In the genomic region with DNA sequence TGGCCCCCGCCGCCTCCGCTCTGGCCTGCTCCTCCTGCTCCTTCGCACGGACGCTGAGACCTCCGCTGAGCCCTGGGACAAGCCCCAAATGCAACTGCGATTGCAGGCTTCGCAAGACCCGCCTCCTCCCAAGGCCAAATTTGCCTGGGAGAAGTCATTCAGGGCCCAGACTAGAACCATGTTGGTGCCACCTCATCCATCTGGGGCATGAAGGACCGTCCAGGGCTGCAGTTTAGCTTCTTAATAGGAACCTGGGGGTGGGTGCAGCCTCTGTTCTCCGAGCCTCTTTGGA, we compare ENCODE assay signal across 12 mouse cellular contexts. TPM values are rescaled to one million over a fixed set of nuclear protein-coding genes. Genes with fewer than 3 reads are reported as not detected.
DNase-seq lines count a peak whose midpoint lies in the region; ATAC-seq lines count a peak whose summit lies in the region.
"Had no signal": no experiment of that assay in that cellular context is flagged by ENCODE, and none has a peak within 500 bp of the region (broad histone marks: within the 10 kb centered on the region; RNA-seq: fewer than 3 reads in every experiment).

No protein-coding gene starts in this region.

- peaks cover 100% of the 10 kb centered on the region for H3K27me3 ChIP-seq in heart, embryonic 10.5 days (ENCODE audit: insufficient read depth, poor library complexity, severe bottlenecking)
- peaks cover 100% of the 10 kb centered on the region for H3K27me3 ChIP-seq in midbrain, embryonic 13.5 days
- H3K27me3 ChIP-seq in midbrain, embryonic 16.5 days (ENCODE audit: control insufficient read depth, insufficient read depth, low read depth, low read length), result peaks cover 87% of the 10 kb centered on the region
- peaks cover 99% of the 10 kb centered on the region for H3K27me3 ChIP-seq in hindbrain, embryonic 15.5 days
- H3K27me3 ChIP-seq in neural tube, embryonic 15.5 days (replicated peaks), result peaks cover 98% of the 10 kb centered on the region

- peak overlapping the region; percentile 42; the same call in 1 of the 2 replicates for H3K27ac ChIP-seq in heart, embryonic 10.5 days
- H3K27ac ChIP-seq in midbrain, embryonic 13.5 days, result no peak overlapping the region
- no peak overlapping the region for H3K27ac ChIP-seq in midbrain, embryonic 16.5 days (ENCODE audit: low read length)
- H3K27ac ChIP-seq in hindbrain, embryonic 15.5 days (replicated peaks), result no peak overlapping the region
- no peak overlapping the region for H3K27ac ChIP-seq in neural tube, embryonic 15.5 days (replicated peaks)

- H3K4me1 ChIP-seq in heart, embryonic 10.5 days, result peaks cover 52% of the 10 kb centered on the region
- peaks cover 40% of the 10 kb centered on the region for H3K4me1 ChIP-seq in midbrain, embryonic 13.5 days (replicated peaks)
- H3K4me1 ChIP-seq in midbrain, embryonic 16.5 days (ENCODE audit: control insufficient read depth, insufficient read depth, low read length), result peaks cover 20% of the 10 kb centered on the region
- H3K4me1 ChIP-seq in hindbrain, embryonic 15.5 days (replicated peaks), result peaks cover 40% of the 10 kb centered on the region
- peaks cover 45% of the 10 kb centered on the region for H3K4me1 ChIP-seq in neural tube, embryonic 15.5 days

- peak overlapping the region; percentile 60 for H3K4me3 ChIP-seq in heart, embryonic 10.5 days
- H3K4me3 ChIP-seq in midbrain, embryonic 13.5 days (replicated peaks), result no peak overlapping the region; the same call in 1 of the 2 replicates
- H3K4me3 ChIP-seq in midbrain, embryonic 16.5 days (ENCODE audit: low read depth, low read length), result no peak overlapping the region
- H3K4me3 ChIP-seq in hindbrain, embryonic 15.5 days, result no peak overlapping the region
- H3K4me3 ChIP-seq in neural tube, embryonic 15.5 days (replicated peaks), result no peak overlapping the region

- H3K36me3 ChIP-seq in heart, embryonic 10.5 days, result no peaks in the 10 kb centered on the region
- no peaks in the 10 kb centered on the region for H3K36me3 ChIP-seq in midbrain, embryonic 13.5 days
- no peaks in the 10 kb centered on the region for H3K36me3 ChIP-seq in midbrain, embryonic 16.5 days (ENCODE audit: control insufficient read depth, insufficient read depth, low read length)
- H3K36me3 ChIP-seq in hindbrain, embryonic 15.5 days, result no peaks in the 10 kb centered on the region
- no peaks in the 10 kb centered on the region for H3K36me3 ChIP-seq in neural tube, embryonic 15.5 days

- DNase-seq in heart, embryonic 10.5 days (ENCODE audit: low spot score), result no peak
- DNase-seq in heart, adult 8-10 months (ENCODE audit: low spot score), result no peak
- DNase-seq in gastrocnemius, adult 8-10 months (ENCODE audit: low spot score in 2 of 2), result no peak
- DNase-seq: thymus, postnatal 36 days had no signal

- H3K4me2 ChIP-seq in midbrain, embryonic 13.5 days (replicated peaks), result peak overlapping the region; percentile 31
- no peak overlapping the region for H3K4me2 ChIP-seq in midbrain, embryonic 16.5 days (ENCODE audit: low read length)
- H3K4me2 ChIP-seq in hindbrain, embryonic 15.5 days, result peak overlapping the region; percentile 14; the same call in 1 of the 2 replicates
- peak overlapping the region; percentile 20 for H3K4me2 ChIP-seq in neural tube, embryonic 15.5 days

- H3K9me3 ChIP-seq in heart, embryonic 10.5 days, result no peaks in the 10 kb centered on the region
- no peaks in the 10 kb centered on the region for H3K9me3 ChIP-seq in midbrain, embryonic 13.5 days
- no peaks in the 10 kb centered on the region for H3K9me3 ChIP-seq in midbrain, embryonic 16.5 days (replicated peaks; ENCODE audit: control insufficient read depth, low read length, poor library complexity, severe bottlenecking)
- H3K9me3 ChIP-seq in hindbrain, embryonic 15.5 days, result no peaks in the 10 kb centered on the region
- no peaks in the 10 kb centered on the region for H3K9me3 ChIP-seq in neural tube, embryonic 15.5 days (replicated peaks)

- no peak overlapping the region for H3K9ac ChIP-seq in midbrain, embryonic 13.5 days (replicated peaks)
- H3K9ac ChIP-seq in midbrain, embryonic 16.5 days (ENCODE audit: low read depth, low read length), result no peak overlapping the region; the same call in 1 of the 2 replicates
- H3K9ac ChIP-seq in hindbrain, embryonic 15.5 days, result no peak overlapping the region
- no peak overlapping the region for H3K9ac ChIP-seq in neural tube, embryonic 15.5 days (replicated peaks)

- 5% methylated on average over 12 of the region's 12 CpGs for WGBS in heart, embryonic 10.5 days
- 5% methylated on average over 12 of the region's 12 CpGs for WGBS in midbrain, embryonic 13.5 days
- WGBS in midbrain, embryonic 16.5 days, result 4% methylated on average over 12 of the region's 12 CpGs
- WGBS in hindbrain, embryonic 15.5 days, result 10% methylated on average over 12 of the region's 12 CpGs
- WGBS in neural tube, embryonic 15.5 days, result 8% methylated on average over 12 of the region's 12 CpGs

- no peak for ATAC-seq in midbrain, embryonic 13.5 days
- no peak for ATAC-seq in midbrain, embryonic 16.5 days
- no peak for ATAC-seq in hindbrain, embryonic 15.5 days (ENCODE audit: low FRiP score, low read depth)
- ATAC-seq in neural tube, embryonic 15.5 days (ENCODE audit: low FRiP score), result no peak
- ATAC-seq in inflammation-experienced regulatory T-cells, adult 6 months, result no peak

RNA-seq across cellular contexts. Expression of a gene that starts 2.8 kb away (rescaled TPM):
- 1.8 and 3.2 TPM in 2 replicates for polyA plus RNA-seq in heart, embryonic 10.5 days (2016; fragmentation: Nextera tagmentation; extraction: Ambion mirVana)
- total RNA-seq in heart, adult 8-10 months (2022), result under 1 TPM in 2 of 4 experiments, not detected in 2; 0.57 to 0.97 TPM
- 0.97 and 1.1 TPM in 2 replicates for polyA plus RNA-seq in midbrain, embryonic 13.5 days (2015; fragmentation: Nextera tagmentation; extraction: Ambion mirVana)
- polyA plus RNA-seq in midbrain, embryonic 16.5 days (2015; fragmentation: Nextera tagmentation; extraction: Ambion mirVana), result 3.6 and 6.3 TPM in 2 replicates
- 7.0 and 8.6 TPM in 2 replicates for polyA plus RNA-seq in hindbrain, embryonic 15.5 days (2015; fragmentation: Nextera tagmentation; extraction: Ambion mirVana)
- 7.9 and 8.7 TPM in 2 replicates for polyA plus RNA-seq in neural tube, embryonic 15.5 days (2015; fragmentation: Nextera tagmentation; extraction: Ambion mirVana)
- polyA plus RNA-seq in inflammation-experienced regulatory T-cells, adult 6 months (2017; shearing (Covaris generic)), result not detected
- total RNA-seq in gastrocnemius, adult 8-10 months (2022), result 1 to 10 TPM; 1.1 to 2.5 (median 2.3) TPM
- total RNA-seq: hematopoietic stem cell, adult 5-6 weeks had no signal

RNA-seq across cellular contexts. Expression of a gene that starts 8.6 kb away (rescaled TPM):
- polyA plus RNA-seq in heart, embryonic 10.5 days (2016; fragmentation: Nextera tagmentation; extraction: Ambion mirVana), result 1.2 and 3.6 TPM in 2 replicates
- total RNA-seq in heart, adult 8-10 months (2022), result not detected
- 60.6 and 61.5 TPM in 2 replicates for polyA plus RNA-seq in midbrain, embryonic 13.5 days (2015; fragmentation: Nextera tagmentation; extraction: Ambion mirVana)
- polyA plus RNA-seq in midbrain, embryonic 16.5 days (2015; fragmentation: Nextera tagmentation; extraction: Ambion mirVana), result 121 and 151 TPM in 2 replicates
- 133 and 145 TPM in 2 replicates for polyA plus RNA-seq in hindbrain, embryonic 15.5 days (2015; fragmentation: Nextera tagmentation; extraction: Ambion mirVana)
- 153 and 188 TPM in 2 replicates for polyA plus RNA-seq in neural tube, embryonic 15.5 days (2015; fragmentation: Nextera tagmentation; extraction: Ambion mirVana)
- under 1 TPM in 1 of 3 experiments, not detected in 2; 0.47 TPM for polyA plus RNA-seq in inflammation-experienced regulatory T-cells, adult 6 months (2017; shearing (Covaris generic))
- total RNA-seq in gastrocnemius, adult 8-10 months (2022), result not detected
- polyA plus RNA-seq: liver, embryonic 16.5 days; spleen, adult 2 months had no signal

RNA-seq across cellular contexts. Expression of a gene that starts 10.8 kb away (rescaled TPM):
- polyA plus RNA-seq in heart, embryonic 10.5 days (2016; fragmentation: Nextera tagmentation; extraction: Ambion mirVana), result 127 and 128 TPM in 2 replicates
- 100 to 1,000 TPM; 118 to 133 (median 124) TPM for total RNA-seq in heart, adult 8-10 months (2022)
- 152 and 155 TPM in 2 replicates for polyA plus RNA-seq in midbrain, embryonic 13.5 days (2015; fragmentation: Nextera tagmentation; extraction: Ambion mirVana)
- polyA plus RNA-seq in midbrain, embryonic 16.5 days (2015; fragmentation: Nextera tagmentation; extraction: Ambion mirVana), result 163 and 185 TPM in 2 replicates
- polyA plus RNA-seq in hindbrain, embryonic 15.5 days (2015; fragmentation: Nextera tagmentation; extraction: Ambion mirVana), result 161 and 177 TPM in 2 replicates
- polyA plus RNA-seq in neural tube, embryonic 15.5 days (2015; fragmentation: Nextera tagmentation; extraction: Ambion mirVana), result 165 and 181 TPM in 2 replicates
- 10 to 100 TPM; 67.7 to 85.1 (median 84.4) TPM for polyA plus RNA-seq in inflammation-experienced regulatory T-cells, adult 6 months (2017; shearing (Covaris generic))
- total RNA-seq in gastrocnemius, adult 8-10 months (2022), result 100 to 1,000 TPM; 175 to 196 (median 181) TPM

RNA-seq across cellular contexts. Expression of a gene that starts 14.9 kb away (rescaled TPM):
- polyA plus RNA-seq in heart, embryonic 10.5 days (2016; fragmentation: Nextera tagmentation; extraction: Ambion mirVana), result 751 and 801 TPM in 2 replicates
- 1,000 to 10,000 TPM; 1,436 to 1,703 (median 1,558) TPM for total RNA-seq in heart, adult 8-10 months (2022)
- polyA plus RNA-seq in midbrain, embryonic 13.5 days (2015; fragmentation: Nextera tagmentation; extraction: Ambion mirVana), result 680 and 755 TPM in 2 replicates
- 584 and 621 TPM in 2 replicates for polyA plus RNA-seq in midbrain, embryonic 16.5 days (2015; fragmentation: Nextera tagmentation; extraction: Ambion mirVana)
- polyA plus RNA-seq in hindbrain, embryonic 15.5 days (2015; fragmentation: Nextera tagmentation; extraction: Ambion mirVana), result 652 and 684 TPM in 2 replicates
- polyA plus RNA-seq in neural tube, embryonic 15.5 days (2015; fragmentation: Nextera tagmentation; extraction: Ambion mirVana), result 653 and 714 TPM in 2 replicates
- 1,000 to 10,000 TPM; 2,608 to 4,221 (median 3,776) TPM for polyA plus RNA-seq in inflammation-experienced regulatory T-cells, adult 6 months (2017; shearing (Covaris generic))
- 100 to 1,000 TPM; 794 to 918 (median 839) TPM for total RNA-seq in gastrocnemius, adult 8-10 months (2022)

RNA-seq across cellular contexts. Expression of a gene that starts 18.9 kb away (rescaled TPM):
- 15.6 and 15.7 TPM in 2 replicates for polyA plus RNA-seq in heart, embryonic 10.5 days (2016; fragmentation: Nextera tagmentation; extraction: Ambion mirVana)
- total RNA-seq in heart, adult 8-10 months (2022), result 1 to 10 TPM; 8.1 to 9.3 (median 8.4) TPM
- polyA plus RNA-seq in midbrain, embryonic 13.5 days (2015; fragmentation: Nextera tagmentation; extraction: Ambion mirVana), result 19.3 and 22.2 TPM in 2 replicates
- polyA plus RNA-seq in midbrain, embryonic 16.5 days (2015; fragmentation: Nextera tagmentation; extraction: Ambion mirVana), result 31.0 and 32.4 TPM in 2 replicates
- 29.5 and 33.6 TPM in 2 replicates for polyA plus RNA-seq in hindbrain, embryonic 15.5 days (2015; fragmentation: Nextera tagmentation; extraction: Ambion mirVana)
- 33.3 and 35.0 TPM in 2 replicates for polyA plus RNA-seq in neural tube, embryonic 15.5 days (2015; fragmentation: Nextera tagmentation; extraction: Ambion mirVana)
- 10 to 100 TPM in 1 of 3 experiments, 1 to 10 TPM in 2; 6.5 to 10.4 (median 8.8) TPM for polyA plus RNA-seq in inflammation-experienced regulatory T-cells, adult 6 months (2017; shearing (Covaris generic))
- 1 to 10 TPM; 6.6 to 9.7 (median 7.5) TPM for total RNA-seq in gastrocnemius, adult 8-10 months (2022)

Comparison
In these comparisons a context has a peak if more than half of its experiments do, and no peak if none do; other contexts are left out.
1. RNA of a gene that starts 8.6 kb away (polyA plus RNA-seq): 153 to 188 TPM in neural tube, embryonic 15.5 days, 121 to 151 TPM in midbrain, embryonic 16.5 days, 133 to 145 TPM in hindbrain, embryonic 15.5 days and 60.6 to 61.5 TPM in midbrain, embryonic 13.5 days; 1.2 to 3.6 TPM in heart, embryonic 10.5 days and 0.47 TPM in inflammation-experienced regulatory T-cells, adult 6 months; every median in the first group is over 10 times any median in the second.